Mouse (Mus musculus) kidney, adult 8-10 months (tissue): ENCODE measurements around the gene Dffa.
"Not testable (repeated sequence)": the region's sequence is repeated elsewhere in the genome, so short reads cannot be mapped to it uniquely, and the experiment has no call there.

Experiments used
- DNase-seq, 2 experiments: peaks; one replicate each; pipeline ENCODE4 v3.0.0; 2022

The Dffa gene

DNA sequence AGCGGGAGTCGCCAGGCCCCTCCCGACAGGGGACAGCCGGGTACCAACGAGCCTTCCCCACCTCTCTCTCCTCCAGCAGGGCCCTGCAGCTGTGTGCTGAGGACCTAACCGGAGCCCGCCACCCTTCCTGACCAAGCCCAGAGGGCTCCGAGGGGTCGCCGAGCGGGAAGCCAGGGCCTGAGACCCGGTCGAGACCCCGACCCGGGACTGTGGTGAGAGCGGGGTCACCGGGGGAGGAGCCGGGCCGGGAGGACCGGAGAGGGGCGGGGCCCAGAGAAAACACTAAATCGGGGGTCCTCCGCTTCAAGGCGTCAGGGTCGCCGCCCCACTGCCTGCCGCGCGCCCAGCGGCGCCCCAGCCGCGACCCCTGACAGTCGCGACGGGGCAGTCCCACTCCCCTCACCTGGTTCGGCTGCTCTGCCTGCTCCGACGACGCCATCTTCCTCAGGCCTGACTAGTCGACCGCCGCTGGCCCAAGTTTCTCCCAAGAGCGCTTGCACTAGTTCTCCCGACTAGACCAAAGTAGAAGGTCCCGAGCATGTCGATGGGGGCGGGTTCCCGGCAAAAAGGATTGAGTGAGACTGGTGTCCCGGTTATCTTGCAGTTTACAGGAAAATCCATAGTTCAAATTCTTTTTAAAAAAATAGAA, 4.5 kb upstream of the Dffa start, which contains the start of gene Pex14:
Gene Pex14 (minus strand): TSS at position 508 of the 649 bp plus-strand sequence.
- peak; percentile 91 to 94 for DNase-seq

DNA sequence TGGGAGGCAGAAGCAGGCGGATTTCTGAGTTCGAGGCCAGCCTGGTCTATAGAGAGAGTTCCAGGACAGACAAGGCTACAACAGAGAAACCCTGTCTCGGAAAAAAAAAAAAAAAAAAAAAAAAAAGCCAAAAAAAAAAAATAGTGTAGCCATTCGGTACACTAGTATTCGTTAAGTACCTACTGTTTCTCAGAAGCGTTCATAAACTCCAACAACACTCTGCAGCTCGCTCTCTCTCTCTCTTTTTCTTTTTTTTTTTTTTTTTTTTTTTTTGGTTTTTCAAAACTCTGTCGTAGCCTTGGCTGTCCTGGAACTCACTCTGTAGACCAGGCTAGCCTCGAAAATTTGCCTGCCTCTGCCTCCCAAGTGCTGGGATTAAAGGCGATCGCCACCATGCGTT, 3.5 kb upstream of the Dffa start:
- DNase-seq: not testable (repeated sequence)

DNA sequence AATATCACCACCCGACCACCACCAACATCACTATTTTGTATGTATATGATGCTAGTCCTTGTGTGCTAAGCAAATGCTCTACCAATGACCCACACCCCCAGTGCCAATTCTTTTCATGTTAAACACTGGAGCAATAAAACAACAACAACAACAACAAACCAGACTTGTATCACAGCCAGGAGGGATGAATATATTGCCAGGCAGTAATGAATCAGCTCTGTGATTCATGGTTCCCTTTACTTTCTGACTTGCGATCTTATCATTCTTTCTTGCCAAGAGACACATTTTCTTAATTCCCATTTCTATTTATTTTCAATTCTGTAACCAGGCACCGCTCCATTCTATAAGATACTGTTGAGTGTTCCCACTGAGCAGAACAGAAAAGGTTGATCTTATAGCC, 2.5 kb upstream of the Dffa start:
- DNase-seq: no peak

- DNase-seq: not testable (repeated sequence)
Observed at GRCm38 (mm10) chr4:149119978-149120562, 16.1 kb downstream of the Dffa start.

GRCm38 (mm10) chr4:149123432-149123831, 19.5 kb downstream of the Dffa start:
- no peak for DNase-seq

GRCm38 (mm10) chr4:149125341-149126114, 21.6 kb downstream of the Dffa start:
- DNase-seq: no peak

DNA sequence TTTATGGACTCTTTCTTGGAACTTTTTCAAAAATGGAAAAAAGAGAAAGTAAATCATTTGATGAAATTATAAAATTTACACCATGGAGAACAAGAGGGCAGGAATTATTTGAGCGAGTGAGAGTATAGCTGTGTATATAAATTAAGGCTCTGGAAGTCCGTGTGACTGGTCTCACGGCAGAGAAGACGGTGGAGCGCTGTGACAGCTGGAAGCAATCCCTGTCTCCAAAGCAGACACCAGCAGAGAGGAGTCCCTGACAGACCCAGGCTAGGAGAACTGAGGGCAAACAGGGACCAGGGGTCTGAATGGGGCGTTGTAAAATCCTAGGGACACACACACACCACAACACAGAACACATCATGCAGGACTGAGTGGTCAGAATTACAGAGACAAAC, 22.2 kb downstream of the Dffa start:
- DNase-seq: no peak

DNA sequence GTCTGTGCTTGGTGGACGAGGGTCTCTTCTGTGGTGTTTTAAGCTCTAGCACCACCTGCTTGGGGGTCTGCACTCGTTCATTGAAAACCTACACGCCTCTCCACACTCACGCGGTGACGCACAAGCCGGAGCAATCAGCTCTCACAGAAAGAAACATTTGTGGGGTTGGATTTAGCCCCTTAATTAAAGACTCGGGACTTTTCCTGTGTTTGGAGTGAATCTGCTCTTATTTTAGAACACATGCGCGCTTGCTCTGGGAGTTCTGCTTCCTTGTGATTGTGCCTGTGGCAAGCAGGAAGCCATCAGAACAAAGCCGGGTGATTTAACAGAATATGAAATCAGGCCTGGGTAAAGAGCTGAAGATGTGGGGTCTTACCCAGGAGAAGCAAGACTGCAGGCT, 22.7 kb downstream of the Dffa start, which contains the start of gene Cort:
Gene Cort (minus strand): TSS at position 101 of the 400 bp plus-strand sequence.
- no peak for DNase-seq

GRCm38 (mm10) chr4:149128467-149128866, 24.5 kb downstream of the Dffa start:
- no peak for DNase-seq

DNA sequence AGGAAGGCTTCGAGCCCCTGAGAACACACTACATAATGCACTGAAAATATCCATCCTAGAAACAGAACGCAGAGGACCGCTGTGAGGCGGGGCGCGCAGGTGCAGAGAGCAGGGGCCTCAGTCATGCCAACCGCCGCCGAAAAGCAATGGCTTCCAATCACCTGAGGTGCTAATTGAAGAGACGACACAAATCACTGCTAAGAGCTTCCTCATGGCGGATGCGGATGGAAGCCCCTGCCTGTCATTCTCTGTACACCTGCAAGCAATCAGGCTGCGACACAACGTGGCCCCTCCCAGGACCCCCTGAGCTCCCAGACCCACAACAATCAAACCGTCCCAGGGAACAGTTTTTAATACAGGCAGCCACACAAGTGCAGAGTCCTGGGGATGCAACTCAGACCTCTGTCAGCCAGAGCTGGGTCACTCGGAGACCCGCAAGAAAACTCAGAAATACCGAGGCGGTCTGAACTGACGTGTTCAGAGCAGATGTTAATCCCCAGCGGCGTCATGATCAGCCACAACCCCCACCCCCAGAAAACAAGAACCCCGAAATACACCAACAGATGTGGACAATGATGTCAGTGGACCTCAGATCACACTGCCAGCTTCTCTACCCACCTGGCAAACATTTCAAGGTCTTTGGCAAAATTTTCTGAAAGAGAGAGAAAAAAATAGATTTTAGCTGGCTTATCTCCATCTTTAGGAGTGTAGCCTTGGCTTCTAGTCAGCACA, 27.2 kb downstream of the Dffa start:
- DNase-seq: no peak

DNA sequence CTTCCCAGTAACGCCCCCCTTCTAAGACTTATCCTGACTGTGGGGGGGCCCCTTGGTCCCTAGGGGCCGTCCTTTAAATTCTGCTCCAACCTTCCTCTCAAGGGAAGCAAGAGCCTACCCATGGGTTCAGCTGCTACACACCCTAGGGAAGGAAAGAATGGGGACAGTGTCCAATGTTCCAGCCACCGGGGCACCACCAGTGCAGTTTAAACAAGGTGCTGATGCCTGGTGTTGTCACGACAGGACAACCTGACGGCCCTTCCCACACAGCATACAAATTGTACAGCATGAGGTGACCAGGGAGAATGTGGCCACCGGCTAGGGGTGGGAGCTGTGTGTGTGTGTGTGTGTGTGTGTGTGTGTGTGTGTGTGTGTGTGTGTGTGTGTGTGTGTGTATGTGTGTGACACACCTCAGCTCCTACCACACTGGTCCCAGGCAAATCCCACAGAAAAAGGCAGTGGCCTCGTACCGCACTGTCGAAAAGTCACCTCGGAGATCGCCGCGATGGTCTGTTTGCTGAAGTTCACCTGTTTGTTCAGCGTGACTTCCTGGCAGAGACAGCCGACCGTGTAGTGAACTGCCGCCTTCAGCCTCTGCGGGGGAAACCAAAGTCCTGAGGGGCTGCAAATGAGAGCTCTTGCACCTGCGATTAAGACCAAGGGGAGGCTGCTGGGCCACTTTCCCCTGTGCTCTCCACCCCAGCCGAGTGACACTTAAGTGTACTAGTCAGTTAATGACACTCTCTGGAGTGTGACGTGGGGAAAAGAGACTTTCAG, 28.0 kb downstream of the Dffa start:
- DNase-seq: no peak

GRCm38 (mm10) chr4:149133395-149133794, 29.4 kb downstream of the Dffa start:
- DNase-seq: no peak

- DNase-seq: no peak
Observed at GRCm38 (mm10) chr4:149136116-149136850, 32.3 kb downstream of the Dffa start.

- peak; percentile 83 to 89 for DNase-seq
Observed at GRCm38 (mm10) chr4:149136982-149137770, 33.2 kb downstream of the Dffa start, which contains the start of gene Cenps. TSS of gene Cenps (minus strand) at chr4:149137629.

DNA sequence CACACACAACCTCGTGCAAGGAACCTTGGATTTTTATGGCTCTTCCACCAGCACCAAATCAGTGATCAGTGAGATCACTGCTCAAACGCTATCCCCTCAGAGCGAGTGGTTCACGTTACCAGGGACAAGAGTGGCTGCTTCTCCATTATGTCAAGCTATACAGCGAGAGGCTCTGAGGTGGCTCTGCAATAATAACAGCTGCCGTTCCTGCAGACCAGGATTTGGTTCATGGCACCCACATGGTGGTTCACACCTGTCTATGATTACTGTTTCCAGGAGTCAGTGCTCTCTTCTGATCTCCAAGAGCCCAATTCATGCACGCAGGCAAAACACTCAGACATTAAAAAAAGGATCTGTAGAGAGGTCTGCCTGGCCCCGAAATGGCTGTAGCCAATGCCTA, 34.6 kb downstream of the Dffa start:
- no peak for DNase-seq

- DNase-seq: peak in 1 of 2 experiments; percentile 19
Observed at GRCm38 (mm10) chr4:149143594-149143993, 39.6 kb downstream of the Dffa start.

GRCm38 (mm10) chr4:149144459-149144858, 40.5 kb downstream of the Dffa start:
- DNase-seq: peak; percentile 57 to 83

GRCm38 (mm10) chr4:149145151-149145550, 41.2 kb downstream of the Dffa start:
- no peak for DNase-seq

DNA sequence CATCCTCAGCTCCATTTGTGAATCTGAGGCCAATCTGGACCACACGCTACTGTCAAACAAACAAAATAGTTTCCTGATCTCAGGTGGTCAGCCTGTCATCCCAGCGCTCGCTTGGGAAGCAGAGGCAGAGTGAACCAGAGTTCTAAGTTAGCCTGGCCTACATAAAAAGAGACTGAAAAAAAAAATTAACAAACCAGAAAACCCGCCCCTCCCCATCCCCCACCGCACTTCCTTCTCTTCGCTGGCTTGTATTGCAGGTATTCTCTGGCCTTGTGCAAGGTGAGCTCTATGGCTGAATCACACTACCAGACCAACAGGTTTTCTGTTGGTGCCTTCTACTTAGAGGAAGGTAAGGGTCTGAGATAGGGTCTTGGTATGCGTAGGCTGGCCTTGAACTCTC, 43.6 kb downstream of the Dffa start:
- DNase-seq: no peak

- no peak for DNase-seq
Observed at GRCm38 (mm10) chr4:149148084-149148483, 44.1 kb downstream of the Dffa start.

GRCm38 (mm10) chr4:149149196-149149595, 45.2 kb downstream of the Dffa start:
- DNase-seq: no peak
